In the genomic region with DNA sequence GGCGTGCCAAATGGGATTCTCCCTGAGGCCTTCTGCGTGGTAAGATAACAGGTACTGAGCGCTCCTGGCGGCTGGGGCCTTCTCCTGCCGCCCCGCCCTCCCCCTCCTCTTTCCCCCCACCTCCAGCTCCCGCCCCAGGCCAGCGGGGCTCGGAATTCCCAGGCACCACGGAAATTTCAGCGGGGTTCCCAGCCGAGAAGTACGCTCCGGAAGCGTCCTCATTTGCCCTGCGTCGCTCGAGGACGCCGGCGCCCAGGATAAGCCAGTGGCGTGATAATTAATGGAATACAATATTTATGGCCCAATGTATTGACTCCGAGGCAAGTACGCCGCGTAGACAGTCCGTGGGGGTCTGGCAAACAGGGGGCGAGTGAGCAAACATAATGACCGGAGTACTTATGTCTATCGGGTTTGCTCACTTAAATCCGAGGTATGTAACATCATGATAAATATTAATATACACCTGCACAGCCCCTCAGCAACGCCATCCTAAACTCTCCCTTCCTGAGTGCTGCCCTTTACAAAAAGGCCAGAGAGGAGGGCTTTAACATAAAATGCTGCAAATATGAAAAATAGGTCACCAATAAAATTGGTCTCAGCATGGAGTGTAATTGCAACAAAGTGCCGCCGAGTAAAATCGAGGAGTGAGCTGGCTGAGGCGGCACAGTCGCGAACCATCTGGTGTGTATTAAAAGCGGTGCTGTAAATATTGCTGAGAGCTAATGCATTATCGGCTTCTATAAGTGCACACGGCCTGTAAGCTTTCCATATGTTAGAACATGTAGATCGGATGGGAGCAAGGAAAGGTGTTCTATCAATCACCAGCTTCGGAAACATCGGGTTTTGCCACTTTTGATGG, we compare ENCODE assay signal across 8 mouse cellular contexts. TPM values are rescaled to one million over a fixed set of nuclear protein-coding genes. Genes with fewer than 3 reads are reported as not detected.
DNase-seq lines count a peak whose midpoint lies in the region; ATAC-seq and TF ChIP-seq lines count a peak whose summit lies in the region.

No protein-coding gene starts in this region.

- peak overlapping the region; percentile 60 for H3K4me2 ChIP-seq in lung, embryonic 14.5 days
- peak overlapping the region; percentile 69 for H3K4me2 ChIP-seq in hindbrain, embryonic 12.5 days (replicated peaks)
- H3K4me2 ChIP-seq in midbrain, postnatal 0 days (ENCODE audit: low read depth, low read length, poor library complexity, severe bottlenecking), result peak overlapping the region; percentile 56

- peaks cover 91% of the 10 kb centered on the region for H3K27me3 ChIP-seq in lung, embryonic 14.5 days (ENCODE audit: insufficient read depth, low read length)
- H3K27me3 ChIP-seq in hindbrain, embryonic 12.5 days, result peaks cover 5% of the 10 kb centered on the region; the same call in 1 of the 2 replicates
- peaks cover 29% of the 10 kb centered on the region for H3K27me3 ChIP-seq in midbrain, postnatal 0 days (ENCODE audit: insufficient read depth, low read length)

- TF ChIP-seq CTCF in lung, embryonic 14.5 days (IDR thresholded peaks at IDR 0.05; ENCODE audit: low read depth), result no peak
- no peak for TF ChIP-seq CTCF in lung, adult 2 months (IDR thresholded peaks at IDR 0.05; ENCODE audit: insufficient read depth, low read length)
- TF ChIP-seq CTCF in midbrain, postnatal 0 days (IDR thresholded peaks at IDR 0.05), result no peak

- WGBS in lung, embryonic 14.5 days, result under 1% methylated on average over 44 of the region's 44 CpGs
- WGBS in lung, adult 2 months, result 3% methylated on average over 44 of the region's 44 CpGs
- under 1% methylated on average over 44 of the region's 44 CpGs for WGBS in hindbrain, embryonic 12.5 days
- under 1% methylated on average over 44 of the region's 44 CpGs for WGBS in midbrain, postnatal 0 days

- H3K4me1 ChIP-seq in lung, embryonic 14.5 days (ENCODE audit: insufficient read depth), result 0 out of 2 replicates have a peak, but pooled peaks cover 3% of the 10 kb centered on the region
- no peaks in the 10 kb centered on the region for H3K4me1 ChIP-seq in lung, adult 2 months (ENCODE audit: control insufficient read depth, insufficient read depth, low read length)
- peaks cover 43% of the 10 kb centered on the region for H3K4me1 ChIP-seq in hindbrain, embryonic 12.5 days
- 0 out of 2 replicates have a peak, but pooled peaks cover 4% of the 10 kb centered on the region for H3K4me1 ChIP-seq in midbrain, postnatal 0 days (ENCODE audit: insufficient read depth, low read length)

- no peaks in the 10 kb centered on the region for H3K36me3 ChIP-seq in lung, embryonic 14.5 days (ENCODE audit: insufficient read depth)
- H3K36me3 ChIP-seq in hindbrain, embryonic 12.5 days, result no peaks in the 10 kb centered on the region
- no peaks in the 10 kb centered on the region for H3K36me3 ChIP-seq in midbrain, postnatal 0 days (ENCODE audit: insufficient read depth, low read length)

- H3K4me3 ChIP-seq in lung, embryonic 14.5 days (ENCODE audit: low read depth, low read length), result peak overlapping the region; percentile 28
- no peak overlapping the region for H3K4me3 ChIP-seq in lung, adult 2 months (replicated peaks; ENCODE audit: extremely low read depth, low read depth, low read length)
- peak overlapping the region; percentile 36 for H3K4me3 ChIP-seq in hindbrain, embryonic 12.5 days
- peak overlapping the region; percentile 35 for H3K4me3 ChIP-seq in midbrain, postnatal 0 days (ENCODE audit: low read depth, low read length)

- no peak for TF ChIP-seq POLR2A in lung, adult 2 months (IDR thresholded peaks at IDR 0.05; ENCODE audit: borderline replicate concordance, extremely low read depth, low read depth, low read length)

- H3K27ac ChIP-seq in lung, embryonic 14.5 days (ENCODE audit: low read depth), result no peak overlapping the region
- peak overlapping the region; percentile 92 for H3K27ac ChIP-seq in hindbrain, embryonic 12.5 days
- H3K27ac ChIP-seq in midbrain, postnatal 0 days (ENCODE audit: low read depth, low read length), result peak overlapping the region; percentile 68

- H3K9me3 ChIP-seq in lung, embryonic 14.5 days (ENCODE audit: low read depth, low read length), result no peaks in the 10 kb centered on the region
- no peaks in the 10 kb centered on the region for H3K9me3 ChIP-seq in hindbrain, embryonic 12.5 days (replicated peaks)
- no peaks in the 10 kb centered on the region for H3K9me3 ChIP-seq in midbrain, postnatal 0 days (ENCODE audit: low read length)

- H3K9ac ChIP-seq in lung, embryonic 14.5 days, result no peak overlapping the region
- peak overlapping the region; percentile 70 for H3K9ac ChIP-seq in hindbrain, embryonic 12.5 days
- H3K9ac ChIP-seq in midbrain, postnatal 0 days (replicated peaks; ENCODE audit: low read length, poor library complexity, severe bottlenecking), result peak overlapping the region; percentile 33; the same call in 1 of the 2 replicates

- ATAC-seq in lung, embryonic 14.5 days (ENCODE audit: insufficient read depth), result peak; percentile 33; the same call in 1 of the 2 replicates
- peak; percentile 18; the same call in 1 of the 2 replicates for ATAC-seq in hindbrain, embryonic 12.5 days (ENCODE audit: low FRiP score)
- peak; percentile 57 for ATAC-seq in midbrain, postnatal 0 days (ENCODE audit: low FRiP score)

- DNase-seq in adrenal gland, adult 2 months, result peak; percentile 24
- no peak for DNase-seq in adrenal gland, adult 18-20 months (ENCODE audit: low spot score in 2 of 2)
- peak; percentile 45 for DNase-seq in lung, embryonic 14.5 days
- DNase-seq in lung, adult 2 months, result no peak
- peak; percentile 61 for DNase-seq in midbrain, postnatal 0 days (ENCODE audit: low spot score)
- DNase-seq in gastrocnemius, postnatal 25 days, result no peak
- DNase-seq in urinary bladder, adult 2 months (ENCODE audit: low spot score), result no peak

RNA-seq across cellular contexts. Expression of a gene that starts 18.3 kb away (rescaled TPM):
- 10 to 100 TPM; 18.2 to 22.7 TPM for total RNA-seq in adrenal gland, adult 2 months (2021)
- 97.9 and 105 TPM in 2 replicates for polyA plus RNA-seq in adrenal gland, adult 2 months (2012; rRNA removed)
- total RNA-seq in adrenal gland, adult 18-20 months (2021), result 10 to 100 TPM; 21.5 to 24.1 TPM
- 6.8 and 9.5 TPM in 2 replicates for polyA plus RNA-seq in lung, embryonic 14.5 days (2014; fragmentation: Nextera tagmentation; extraction: Ambion mirVana)
- 26.7 and 30.7 TPM in 2 replicates for polyA plus RNA-seq in lung, adult 2 months (2012; rRNA removed)
- 64.7 and 88.3 TPM in 2 replicates for polyA plus RNA-seq in hindbrain, embryonic 12.5 days (2016; fragmentation: Nextera tagmentation; extraction: Ambion mirVana)
- total RNA-seq in midbrain, postnatal 0 days (2014; rRNA removed), result 163 and 184 TPM in 2 replicates
- polyA plus RNA-seq in midbrain, postnatal 0 days (2015; fragmentation: Nextera tagmentation; extraction: Ambion mirVana), result 46.4 and 55.5 TPM in 2 replicates
- under 1 TPM; 0.80 to 0.95 TPM for total RNA-seq in gastrocnemius, postnatal 25 days (2021)
- 15.6 and 19.4 TPM in 2 replicates for polyA plus RNA-seq in urinary bladder, adult 2 months (2012; rRNA removed)

Comparison
In these comparisons a context has a peak if more than half of its experiments do, and no peak if none do; other contexts are left out.
1. DNase-seq: peak in adrenal gland, adult 2 months (single experiment), lung, embryonic 14.5 days (single experiment) and midbrain, postnatal 0 days (single experiment); none in adrenal gland, adult 18-20 months (0 of 2), lung, adult 2 months (single experiment), gastrocnemius, postnatal 25 days (single experiment) and urinary bladder, adult 2 months (single experiment).
2. Peak in every context shown above with its lines, with median percentiles within 50 percentile points of each other: ATAC-seq and H3K4me2 ChIP-seq.